Mouse (Mus musculus) embryonic facial prominence, embryonic 10.5 days (tissue): ENCODE results near the gene Bckdha. TPM values are rescaled to one million over a fixed set of nuclear protein-coding genes. Genes with fewer than 3 reads are reported as not detected.

Experiments
- DNase-seq: peaks from one replicate; pipeline ENCODE4 v3.0.0-alpha.2; 2017; ENCODE audit warnings: low spot score
- H3K27ac ChIP-seq: fragments of 300-500 bp; sonication (generic); replicated peaks from 2 replicates; pipeline ENCODE4 v1.5.1; 2016; ENCODE audit warnings: mild to moderate bottlenecking
- H3K27me3 ChIP-seq: fragments of 300-500 bp; sonication (generic); replicated peaks from 2 replicates; pipeline ENCODE4 v1.6.1; 2016; ENCODE audit warnings: low read depth, mild to moderate bottlenecking; ENCODE audit not compliant: poor library complexity, severe bottlenecking
- H3K36me3 ChIP-seq: fragments of 300-500 bp; sonication (generic); replicated peaks from 2 replicates; pipeline ENCODE4 v1.6.1; 2016; ENCODE audit warnings: mild to moderate bottlenecking, moderate library complexity
- H3K4me1 ChIP-seq: fragments of 300-500 bp; sonication (generic); 2 replicates; pipeline ENCODE4 v1.6.1; 2016
- H3K4me3 ChIP-seq: fragments of 300-500 bp; sonication (generic); 2 replicates; pipeline ENCODE4 v1.5.1; 2016; ENCODE audit warnings: mild to moderate bottlenecking, moderate library complexity
- H3K9me3 ChIP-seq: fragments of 300-500 bp; sonication (generic); 2 replicates; pipeline ENCODE4 v1.6.1; 2016; ENCODE audit warnings: mild to moderate bottlenecking
- WGBS: fragments of 180-500 bp; shearing (Covaris S2); methylation state at CpG from one replicate; pipeline ENCODE4 v1.1.7; 2016; 5-methylcytosine and 5-hydroxymethylcytosine counted together
- polyA plus RNA-seq: library from polyadenylated mRNA; unstranded; fragments of >200 nt; fragmentation: Nextera tagmentation; extraction: Ambion mirVana; gene quantifications from 2 replicates; pipeline ENCODE4 v1.2.1, GENCODE M21; 2016

The Bckdha gene
- polyA plus RNA-seq, 1 experiment from 2014 or later = 59.2 TPM

GRCm38 (mm10) chr7:25677013-25677412 lies 18.2 kb upstream of the Bckdha start:
- WGBS = 89% methylated on average over 7 of the region's 7 CpGs
- Histone ChIP-seq H3K4me3 (no peak overlapping the region), H3K9me3 (peaks cover 2% of the 10 kb centered on the region; the same call in 1 of the 2 replicates), H3K27me3 (peaks cover 61% of the 10 kb centered on the region), H3K27ac (no peak overlapping the region), H3K36me3 (no peaks in the 10 kb centered on the region), H3K4me1 (peaks cover 25% of the 10 kb centered on the region)
- DNase-seq = no peak

- DNase-seq = no peak
- no peaks in the 10 kb centered on the region for H3K36me3 ChIP-seq
- H3K27me3 ChIP-seq = peaks cover 61% of the 10 kb centered on the region
- H3K4me1 ChIP-seq = peaks cover 18% of the 10 kb centered on the region
- 82% methylated on average over 15 of the region's 15 CpGs for WGBS
- H3K9me3 ChIP-seq = peaks cover 2% of the 10 kb centered on the region; the same call in 1 of the 2 replicates
- no peak overlapping the region for H3K4me3 ChIP-seq
- no peak overlapping the region for H3K27ac ChIP-seq
Observed at GRCm38 (mm10) chr7:25676085-25676781, 17.5 kb upstream of the Bckdha start.

- H3K27ac ChIP-seq = no peak overlapping the region
- peaks cover 2% of the 10 kb centered on the region; the same call in 1 of the 2 replicates for H3K9me3 ChIP-seq
- peak overlapping the region; percentile 52 for H3K4me3 ChIP-seq
- 43% methylated on average over 6 of the region's 6 CpGs for WGBS
- H3K4me1 ChIP-seq = peaks cover 14% of the 10 kb centered on the region
- no peaks in the 10 kb centered on the region for H3K36me3 ChIP-seq
- DNase-seq = no peak
- peaks cover 61% of the 10 kb centered on the region for H3K27me3 ChIP-seq
Observed at GRCm38 (mm10) chr7:25675405-25675804, 16.6 kb upstream of the Bckdha start.

- DNase-seq = peak; percentile 21
- WGBS = 3% methylated on average over 29 of the region's 29 CpGs
- H3K9me3 ChIP-seq = peaks cover 2% of the 10 kb centered on the region; the same call in 1 of the 2 replicates
- H3K36me3 ChIP-seq = no peaks in the 10 kb centered on the region
- H3K27ac ChIP-seq = no peak within 1 kb of the TSS
- H3K4me1 ChIP-seq = peaks cover 8% of the 10 kb centered on the region
- peak within 1 kb of the TSS; percentile 52 for H3K4me3 ChIP-seq
- peaks cover 61% of the 10 kb centered on the region for H3K27me3 ChIP-seq
Observed at GRCm38 (mm10) chr7:25674719-25675300, 16.0 kb upstream of the Bckdha start, which contains the start of gene Tmem91. Gene Tmem91 (minus strand): TSS chr7:25675166.

GRCm38 (mm10) chr7:25674297-25674696 lies 15.5 kb upstream of the Bckdha start:
- Histone ChIP-seq H3K27ac (no peak overlapping the region), H3K4me3 (peak overlapping the region; percentile 52; the same call in 1 of the 2 replicates), H3K9me3 (peaks cover 2% of the 10 kb centered on the region; the same call in 1 of the 2 replicates), H3K36me3 (peaks cover 4% of the 10 kb centered on the region), H3K27me3 (peaks cover 56% of the 10 kb centered on the region), H3K4me1 (peaks cover 8% of the 10 kb centered on the region)
- no peak for DNase-seq
- 31% methylated on average over 9 of the region's 9 CpGs for WGBS

GRCm38 (mm10) chr7:25672442-25672841 lies 13.7 kb upstream of the Bckdha start:
- H3K36me3 ChIP-seq = peaks cover 23% of the 10 kb centered on the region
- DNase-seq = no peak
- H3K27ac ChIP-seq = no peak overlapping the region
- WGBS = 54% methylated on average over 4 of the region's 4 CpGs
- H3K9me3 ChIP-seq = peaks cover 2% of the 10 kb centered on the region; the same call in 1 of the 2 replicates
- peaks cover 8% of the 10 kb centered on the region for H3K4me1 ChIP-seq
- no peak overlapping the region for H3K4me3 ChIP-seq
- peaks cover 42% of the 10 kb centered on the region for H3K27me3 ChIP-seq

- Histone ChIP-seq H3K9me3 (peaks cover 2% of the 10 kb centered on the region; the same call in 1 of the 2 replicates), H3K4me3 (no peak overlapping the region), H3K27me3 (peaks cover 38% of the 10 kb centered on the region), H3K36me3 (peaks cover 31% of the 10 kb centered on the region), H3K4me1 (peaks cover 8% of the 10 kb centered on the region), H3K27ac (no peak overlapping the region)
- WGBS = 82% methylated on average over 2 of the region's 2 CpGs
- DNase-seq = no peak
Observed at GRCm38 (mm10) chr7:25671686-25672085, 12.9 kb upstream of the Bckdha start.

GRCm38 (mm10) chr7:25670096-25670495 lies 11.3 kb upstream of the Bckdha start:
- no peak for DNase-seq
- Histone ChIP-seq H3K27me3 (peaks cover 23% of the 10 kb centered on the region), H3K9me3 (peaks cover 2% of the 10 kb centered on the region; the same call in 1 of the 2 replicates), H3K4me3 (no peak overlapping the region), H3K4me1 (peaks cover 8% of the 10 kb centered on the region), H3K36me3 (peaks cover 46% of the 10 kb centered on the region), H3K27ac (no peak overlapping the region)
- WGBS = 93% methylated on average over 4 of the region's 4 CpGs

- no peak overlapping the region for H3K4me3 ChIP-seq
- H3K4me1 ChIP-seq = peaks cover 3% of the 10 kb centered on the region
- H3K9me3 ChIP-seq = peaks cover 2% of the 10 kb centered on the region; the same call in 1 of the 2 replicates
- 80% methylated on average over 9 of the region's 9 CpGs for WGBS
- no peak for DNase-seq
- H3K36me3 ChIP-seq = peaks cover 51% of the 10 kb centered on the region
- no peak overlapping the region for H3K27ac ChIP-seq
- H3K27me3 ChIP-seq = peaks cover 18% of the 10 kb centered on the region
Observed at GRCm38 (mm10) chr7:25669631-25670030, 10.8 kb upstream of the Bckdha start.

- Histone ChIP-seq H3K9me3 (peaks cover 2% of the 10 kb centered on the region; the same call in 1 of the 2 replicates), H3K27ac (no peak overlapping the region), H3K4me3 (no peak overlapping the region), H3K27me3 (peaks cover 13% of the 10 kb centered on the region), H3K36me3 (peaks cover 56% of the 10 kb centered on the region), H3K4me1 (no peaks in the 10 kb centered on the region)
- no peak for DNase-seq
- WGBS = 86% methylated on average over 10 of the region's 10 CpGs
Observed at GRCm38 (mm10) chr7:25669158-25669557, 10.4 kb upstream of the Bckdha start.

- no peak for DNase-seq
- Histone ChIP-seq H3K4me3 (no peak overlapping the region), H3K27me3 (no peaks in the 10 kb centered on the region), H3K9me3 (no peaks in the 10 kb centered on the region), H3K36me3 (peaks cover 81% of the 10 kb centered on the region), H3K27ac (no peak overlapping the region), H3K4me1 (no peaks in the 10 kb centered on the region)
- WGBS = 94% methylated on average over 8 of the region's 8 CpGs
Observed at GRCm38 (mm10) chr7:25666381-25666780, 7.6 kb upstream of the Bckdha start.

GRCm38 (mm10) chr7:25657785-25658184 lies 996 bp downstream of the Bckdha start:
- H3K4me1 ChIP-seq = peaks cover 24% of the 10 kb centered on the region
- peak overlapping the region; percentile 77 for H3K4me3 ChIP-seq
- WGBS = 44% methylated on average over 10 of the region's 10 CpGs
- no peaks in the 10 kb centered on the region for H3K27me3 ChIP-seq
- 0 out of 2 replicates have a peak overlapping the region, but pooled peaks have one; percentile 93 for H3K27ac ChIP-seq
- peaks cover 16% of the 10 kb centered on the region for H3K36me3 ChIP-seq
- no peaks in the 10 kb centered on the region for H3K9me3 ChIP-seq
- DNase-seq = no peak
